Mouse (Mus musculus) CD4-positive, CD25-positive, alpha-beta regulatory T cell, adult 4 months (primary cell): ENCODE results near the gene Dnajc16. TPM values are rescaled to one million over a fixed set of nuclear protein-coding genes. Genes with fewer than 3 reads are reported as not detected.

ENCODE experiments used
- ATAC-seq: one replicate; pipeline ENCODE4 v1.8.0; 2017
- polyA plus RNA-seq, 2 experiments: library from polyadenylated mRNA; unstranded; fragments of 100-300 nt; shearing (Covaris generic); gene quantifications; one replicate each; pipeline ENCODE4 v1.2.1; 2017

The Dnajc16 gene
- 1 to 10 TPM; 3.4 to 4.3 TPM for polyA plus RNA-seq

DNA sequence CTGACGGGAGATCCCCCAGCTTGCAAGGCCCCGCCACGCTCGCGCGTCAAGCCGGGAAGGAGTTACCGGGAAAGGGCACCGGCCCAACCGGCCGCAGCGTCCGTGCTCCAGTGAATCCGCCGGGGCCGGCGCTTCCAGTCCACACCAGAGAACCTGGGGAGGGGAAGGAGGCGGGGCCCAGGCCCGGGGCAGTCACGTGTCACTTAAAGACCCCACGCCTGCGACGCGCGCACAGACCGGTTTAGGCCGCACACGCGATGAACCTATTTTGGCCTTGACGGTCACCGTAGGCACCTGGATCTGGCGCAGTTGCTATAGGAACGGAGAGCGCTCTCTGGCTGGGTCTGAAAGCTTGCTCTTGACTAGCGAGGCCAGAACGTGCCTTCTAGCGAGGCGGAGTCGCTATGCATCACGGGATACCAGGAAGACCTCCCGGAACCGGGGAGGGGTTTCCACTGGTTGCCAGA, at the start of gene Dnajc16:
Dnajc16 (minus strand) TSS at position 408 of the 467 bp plus-strand sequence.
- ATAC-seq: peak; percentile 83

DNA sequence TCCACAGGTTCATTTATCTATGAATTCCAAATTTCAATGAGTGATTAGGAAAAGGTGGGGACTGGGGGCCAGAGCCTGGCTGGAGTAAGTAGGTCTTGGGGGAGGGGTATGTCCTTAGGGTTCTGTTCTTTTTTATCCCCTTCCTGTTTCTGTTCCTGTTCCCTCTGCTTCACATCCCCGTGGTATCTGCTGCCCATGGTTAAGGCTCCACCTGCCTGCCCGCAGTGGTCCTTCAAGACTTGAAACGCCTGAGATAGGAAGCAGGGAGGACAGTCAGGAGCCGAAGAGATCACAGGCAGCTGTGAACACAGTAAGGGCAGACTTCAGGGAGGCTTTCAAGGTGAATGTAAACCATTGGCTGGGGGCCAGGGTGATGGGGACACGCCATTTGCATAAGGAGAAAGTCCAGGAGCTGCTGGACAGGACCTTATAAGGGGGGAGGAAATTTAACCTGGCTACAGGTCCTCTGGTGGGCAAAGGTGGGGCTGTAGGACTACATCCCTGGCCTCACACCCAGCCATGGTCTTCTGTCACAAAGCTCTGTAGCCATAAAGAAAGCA, 43.9 kb upstream of the Dnajc16 start:
- no peak for ATAC-seq

DNA sequence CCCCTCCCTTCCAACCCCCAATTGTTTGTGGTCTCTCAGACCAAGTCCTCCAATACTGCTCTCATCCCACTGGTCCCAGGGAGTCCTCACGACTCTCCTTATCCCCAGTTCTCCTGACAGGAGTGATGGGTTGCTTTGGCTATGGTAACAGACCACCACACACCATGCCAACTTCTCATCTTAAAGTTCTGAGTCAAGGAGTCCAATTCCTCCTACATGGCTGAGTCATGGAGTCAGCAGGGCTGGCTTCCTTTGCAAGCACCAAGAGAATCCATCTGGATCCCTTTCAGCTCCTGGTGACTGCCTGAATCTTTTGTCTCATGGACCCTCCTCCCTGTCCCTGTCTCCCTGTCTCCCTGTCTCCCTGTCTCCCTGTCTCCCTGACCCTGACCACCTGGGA, 43.2 kb upstream of the Dnajc16 start:
- ATAC-seq: no peak

DNA sequence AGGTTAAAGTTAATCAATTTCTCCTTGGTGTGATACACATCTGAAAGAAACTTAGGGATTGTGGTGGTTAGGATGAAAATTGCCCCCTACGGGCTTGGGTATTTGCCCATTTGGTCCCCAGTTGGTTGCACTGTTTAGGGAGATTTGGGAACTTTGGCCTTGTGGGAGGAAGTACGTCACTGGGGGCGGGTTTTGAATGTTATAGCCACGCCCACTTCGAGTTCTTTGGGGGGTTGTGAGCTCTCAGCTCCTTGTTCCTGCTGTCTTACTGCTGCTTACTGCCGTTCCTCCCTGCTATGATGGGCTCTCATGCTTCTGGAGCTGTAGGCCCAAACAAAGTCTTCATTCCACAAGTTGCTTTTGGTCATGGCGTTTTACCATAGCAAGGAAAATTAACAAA, 40.6 kb upstream of the Dnajc16 start:
- no peak for ATAC-seq

DNA sequence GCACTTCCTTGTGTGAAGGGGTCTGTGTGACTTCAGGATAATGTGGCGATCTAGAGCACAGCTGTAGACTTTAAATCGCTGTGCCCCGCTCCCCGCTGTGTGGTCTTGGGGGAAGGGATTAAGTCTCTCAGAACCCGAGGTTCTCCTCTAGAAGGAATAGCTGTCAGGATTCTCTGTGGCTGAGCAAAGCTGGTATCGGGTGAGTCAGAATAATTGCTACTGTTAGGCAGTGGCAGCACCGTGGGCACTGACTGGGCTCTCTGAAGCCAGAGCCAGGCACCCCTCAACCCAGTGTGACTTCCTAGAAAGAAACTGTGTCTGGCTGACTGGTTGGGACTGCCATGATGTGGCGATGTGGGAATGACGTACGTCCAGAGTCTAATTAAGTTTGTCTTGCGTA, 39.6 kb upstream of the Dnajc16 start:
- no peak for ATAC-seq

DNA sequence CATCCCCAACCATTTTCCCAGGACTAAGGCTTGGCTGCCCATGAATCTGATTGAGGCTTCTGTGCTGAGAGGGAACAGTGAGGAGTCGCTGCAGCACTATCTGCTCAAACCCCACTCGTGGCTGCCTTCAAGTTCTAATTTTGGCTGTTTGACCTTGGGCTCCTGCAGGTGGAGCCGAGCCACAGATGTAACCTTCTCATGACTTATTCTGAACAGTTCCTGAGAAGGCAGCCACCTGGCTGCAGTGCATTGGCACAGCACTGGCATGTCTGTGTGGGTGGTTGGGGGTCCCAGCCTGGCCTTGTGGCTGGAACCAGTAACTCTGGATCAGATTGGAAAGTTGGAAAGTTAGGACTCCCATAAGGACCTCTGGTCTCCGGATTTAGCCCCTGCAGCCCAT, 37.4 kb upstream of the Dnajc16 start:
- no peak for ATAC-seq

DNA sequence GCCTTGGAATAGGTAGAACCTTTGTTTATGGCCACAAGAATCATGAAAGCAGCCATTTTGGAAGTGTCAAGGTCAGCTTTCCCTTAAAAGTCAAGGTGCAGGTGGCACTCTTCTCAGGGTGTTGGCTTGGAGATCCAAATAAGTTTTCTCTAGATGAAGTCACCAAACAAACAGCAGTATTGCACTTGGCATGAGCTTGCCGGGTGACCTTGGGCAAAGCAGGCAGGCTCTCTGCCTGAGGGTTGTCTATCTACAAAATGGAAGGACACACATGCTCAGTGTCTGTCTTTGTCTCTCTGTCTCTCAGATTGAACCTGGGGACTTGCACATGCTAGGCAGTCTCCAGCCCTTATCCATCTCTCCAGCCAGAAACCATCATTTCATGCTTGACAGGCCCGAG, 36.7 kb upstream of the Dnajc16 start:
- no peak for ATAC-seq

DNA sequence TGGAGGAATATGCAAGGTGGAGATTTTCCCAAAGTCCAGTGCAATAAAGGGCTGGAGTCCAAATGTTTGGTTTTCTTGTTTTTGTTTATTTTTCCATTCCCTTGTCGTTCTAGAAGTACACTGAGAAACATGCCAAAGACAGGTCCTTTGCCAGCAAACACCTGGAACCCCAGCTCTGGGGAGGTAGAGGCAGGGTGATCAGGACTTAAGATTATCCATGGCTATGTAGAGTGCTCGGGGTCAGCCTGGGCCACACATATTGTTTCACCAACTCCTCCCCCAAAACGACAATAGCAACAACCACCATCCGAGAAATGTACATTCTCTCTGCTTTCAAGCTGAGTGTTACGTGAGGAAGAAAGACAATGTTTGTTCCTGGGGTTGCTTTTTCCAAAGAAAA, 35.3 kb upstream of the Dnajc16 start, which contains the start of gene Cela2a:
Cela2a (minus strand) TSS at position 101 of the 400 bp plus-strand sequence.
- no peak for ATAC-seq

DNA sequence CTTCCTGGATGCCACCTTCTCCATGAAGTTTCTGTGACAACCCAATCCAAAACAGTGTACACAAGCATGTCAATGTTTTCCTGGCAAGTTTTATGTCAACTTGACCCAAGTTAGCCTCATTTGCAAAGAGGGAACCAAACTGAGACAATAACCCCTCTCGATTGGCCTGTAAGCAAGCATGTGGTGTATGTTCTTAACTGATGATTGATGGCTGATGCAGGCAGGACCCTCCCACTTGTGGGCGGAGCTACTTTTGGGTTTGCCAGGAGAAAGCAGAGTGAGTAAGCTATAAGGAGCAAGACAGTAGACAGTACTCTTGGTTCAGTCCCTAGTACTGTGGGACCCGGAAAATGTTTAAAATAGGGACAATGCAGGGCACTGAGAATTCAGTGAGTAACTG, 32.2 kb upstream of the Dnajc16 start:
- ATAC-seq: no peak

DNA sequence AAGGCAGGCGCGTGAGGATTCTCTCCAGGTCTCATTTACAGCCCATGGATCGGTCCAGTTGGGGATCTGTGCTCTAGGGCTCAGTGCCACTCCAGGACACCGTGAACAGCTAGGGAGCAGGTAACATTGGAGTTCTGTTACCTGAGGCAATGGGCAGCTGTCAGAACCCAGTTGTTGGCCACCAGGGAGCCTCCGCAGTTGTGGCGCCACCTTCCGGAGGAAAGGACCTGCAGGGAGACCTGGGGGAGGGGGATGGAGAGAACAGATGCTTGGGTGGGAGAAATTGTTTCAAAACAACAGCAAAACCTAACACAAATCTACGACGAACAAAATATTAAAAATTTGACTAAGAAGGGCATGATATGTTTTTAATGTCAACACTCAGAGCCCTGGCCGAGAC, 31.4 kb upstream of the Dnajc16 start:
- no peak for ATAC-seq

DNA sequence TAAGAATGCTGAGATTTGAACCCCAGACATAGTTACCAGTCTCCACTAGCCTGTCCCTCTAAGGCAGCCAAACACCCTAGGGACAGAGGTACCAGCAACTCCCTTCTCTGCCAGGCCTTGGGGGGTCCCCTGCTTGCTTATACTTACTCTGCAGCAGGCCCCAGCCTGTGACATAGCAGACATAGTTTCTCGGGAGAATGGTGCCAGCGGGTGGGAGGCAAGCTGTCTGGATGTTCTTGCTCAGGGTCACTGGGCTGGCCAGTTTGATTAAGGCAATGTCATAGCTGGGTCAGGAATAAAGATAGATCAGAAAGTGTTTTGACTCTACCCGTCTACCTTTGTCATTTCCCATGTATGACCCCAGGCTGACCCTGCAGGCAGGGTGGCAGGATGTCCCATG, 30.4 kb upstream of the Dnajc16 start:
- ATAC-seq: no peak

DNA sequence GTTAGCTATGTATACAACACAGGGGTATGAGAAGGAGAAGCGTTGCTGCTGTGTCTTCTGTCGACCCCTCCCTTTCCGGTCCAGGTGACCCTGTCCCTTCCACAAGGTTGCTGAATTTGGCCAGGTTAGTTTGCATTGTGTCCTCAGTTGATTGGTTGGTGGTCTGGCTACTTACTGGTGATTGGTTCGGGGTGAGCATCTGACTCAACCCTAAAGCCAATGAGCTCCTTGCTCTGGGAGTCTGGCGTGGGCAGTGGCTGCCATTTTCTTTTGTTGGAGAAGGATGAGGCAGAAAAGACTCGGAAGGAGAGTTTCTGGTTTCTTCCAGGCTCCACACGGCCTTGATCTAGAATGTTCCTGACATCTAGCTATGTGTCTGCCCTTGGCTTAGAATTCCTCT, 28.6 kb upstream of the Dnajc16 start:
- ATAC-seq: no peak

DNA sequence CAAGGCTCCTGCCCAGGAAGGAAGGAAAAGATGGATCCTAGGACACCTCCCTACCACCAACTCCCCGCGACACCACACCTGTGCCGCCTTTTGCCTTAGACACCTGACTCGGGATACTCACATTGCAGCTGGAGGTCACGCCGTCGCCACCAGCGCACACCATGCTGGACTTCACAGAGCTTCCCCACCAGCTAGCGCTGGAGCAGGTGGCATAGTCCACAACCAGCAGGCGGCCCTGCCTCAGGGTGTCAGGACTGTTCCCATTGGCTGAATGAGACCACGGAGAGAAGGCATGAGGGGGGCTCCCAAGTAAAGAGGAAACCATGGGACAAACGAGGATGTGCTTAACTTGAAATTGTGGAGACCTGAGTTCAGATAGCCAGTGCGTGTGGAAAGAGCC, 28.1 kb upstream of the Dnajc16 start:
- ATAC-seq: no peak

DNA sequence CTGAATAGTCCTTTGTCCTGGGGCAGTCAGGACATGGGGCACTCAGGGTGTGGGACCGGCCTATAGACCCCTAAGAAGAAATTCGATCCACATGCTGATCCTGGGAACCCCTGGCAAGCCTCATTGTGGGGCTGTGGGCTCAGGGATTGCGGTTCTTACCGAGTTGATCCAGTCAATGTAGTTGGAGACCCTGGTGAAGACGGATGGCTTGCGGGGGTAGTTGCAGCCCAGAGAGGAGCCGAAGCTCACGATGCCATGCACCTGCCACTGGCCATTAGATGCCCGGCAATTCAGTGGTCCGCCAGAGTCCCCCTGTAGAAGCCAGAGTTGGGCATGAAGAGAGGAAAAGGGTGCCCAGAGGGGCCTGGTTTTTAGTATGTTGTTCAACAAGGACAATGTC, 27.0 kb upstream of the Dnajc16 start:
- ATAC-seq: no peak

DNA sequence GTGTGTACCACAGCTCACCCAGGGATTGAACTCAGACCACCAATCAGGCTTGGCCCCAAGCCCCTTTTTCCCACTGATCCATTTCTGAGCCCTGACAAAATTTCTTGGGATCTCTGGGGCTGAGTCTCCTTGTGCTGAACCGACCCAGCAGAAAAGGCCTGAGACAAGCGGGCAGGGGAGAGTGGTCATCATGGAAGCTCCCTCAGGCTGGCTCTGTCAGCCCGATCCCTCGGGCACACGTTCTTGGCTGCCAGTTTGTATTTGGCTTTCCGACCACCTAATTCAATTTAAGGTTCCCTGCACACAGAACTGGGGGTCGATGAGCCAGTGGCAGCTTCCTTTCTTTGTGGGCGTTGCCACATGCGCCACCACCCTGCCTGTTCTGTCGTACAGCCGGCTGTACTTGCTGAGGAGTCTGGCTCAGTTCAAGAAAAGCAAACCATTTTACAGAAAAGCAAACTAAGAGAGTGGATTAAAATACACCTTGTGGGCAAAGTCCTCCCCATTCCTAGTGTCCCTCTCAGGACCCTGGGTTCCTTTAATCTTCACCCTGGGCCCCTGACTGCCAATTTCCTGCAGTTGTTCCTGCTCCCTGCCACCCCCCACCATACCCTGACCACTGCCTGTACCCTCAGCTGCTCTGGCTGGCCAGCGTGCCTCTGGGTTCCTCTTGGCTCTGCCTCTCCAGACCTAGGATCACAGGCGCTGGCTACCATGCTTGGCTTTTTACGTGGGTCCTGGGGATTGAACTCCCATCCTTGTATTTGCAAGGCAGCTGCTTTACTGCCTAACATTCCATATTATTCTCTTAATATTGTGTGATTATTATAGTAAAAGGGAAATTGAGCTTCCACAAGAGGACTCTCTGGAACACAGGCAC, 26.3 kb upstream of the Dnajc16 start:
- no peak for ATAC-seq

DNA sequence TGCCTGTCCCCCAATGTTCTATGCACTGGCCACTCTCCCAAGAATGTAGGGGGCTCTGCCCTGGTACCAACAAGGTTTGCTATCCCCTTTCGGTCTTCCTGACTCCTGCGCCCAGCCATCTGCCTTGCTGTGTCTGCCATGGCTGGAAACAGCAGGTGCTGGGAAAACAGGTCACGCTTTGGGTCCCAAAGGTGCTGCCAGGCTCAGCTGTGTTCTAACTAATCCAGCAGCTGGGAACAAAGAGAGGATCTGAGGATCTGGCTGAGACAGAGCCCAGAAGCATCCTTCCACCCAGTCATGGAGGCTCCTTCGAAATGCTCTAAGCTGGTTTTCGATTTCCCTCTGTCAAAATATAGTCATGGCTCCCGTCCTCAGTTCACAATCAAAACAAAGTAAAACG, 25.5 kb upstream of the Dnajc16 start:
- no peak for ATAC-seq

DNA sequence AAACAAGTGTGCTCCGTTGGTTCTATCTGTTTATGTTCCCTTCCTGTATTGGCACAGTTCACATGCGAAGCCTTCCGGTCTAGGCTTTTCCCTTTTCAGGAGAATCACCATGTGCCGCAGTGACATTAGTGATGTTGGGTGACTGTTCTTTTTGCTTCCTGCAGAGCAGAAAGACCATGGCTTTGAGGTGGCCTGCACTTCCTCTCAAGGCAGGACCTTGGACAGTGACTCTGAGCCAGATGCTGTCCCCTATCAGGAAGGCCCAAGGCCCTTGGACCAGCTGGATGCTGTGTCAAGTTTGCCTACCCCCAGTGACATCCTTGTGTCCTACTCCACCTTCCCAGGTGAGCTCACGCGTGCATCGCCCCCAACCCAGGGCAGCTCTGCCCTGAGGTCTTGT, 20.6 kb upstream of the Dnajc16 start:
- ATAC-seq: no peak

DNA sequence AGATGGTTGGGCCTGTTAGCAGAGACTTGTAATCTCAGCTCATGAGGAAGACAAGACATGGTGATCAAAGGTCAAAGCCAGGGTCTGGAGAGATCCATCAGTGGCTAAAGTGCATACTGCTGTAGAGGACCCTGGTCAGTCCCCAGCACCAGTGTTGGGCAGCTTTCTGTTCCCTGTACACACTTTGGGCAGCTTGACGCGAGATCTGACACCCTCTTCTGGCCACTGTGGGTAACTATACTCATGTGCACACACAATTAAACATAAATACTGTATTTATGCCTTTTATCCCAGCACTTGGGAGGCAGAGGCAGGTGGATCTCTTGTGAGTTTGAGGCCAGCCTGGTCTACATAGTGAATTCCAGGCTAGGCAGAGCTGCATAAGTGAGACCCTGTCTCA, 20.2 kb upstream of the Dnajc16 start:
- ATAC-seq: no peak

DNA sequence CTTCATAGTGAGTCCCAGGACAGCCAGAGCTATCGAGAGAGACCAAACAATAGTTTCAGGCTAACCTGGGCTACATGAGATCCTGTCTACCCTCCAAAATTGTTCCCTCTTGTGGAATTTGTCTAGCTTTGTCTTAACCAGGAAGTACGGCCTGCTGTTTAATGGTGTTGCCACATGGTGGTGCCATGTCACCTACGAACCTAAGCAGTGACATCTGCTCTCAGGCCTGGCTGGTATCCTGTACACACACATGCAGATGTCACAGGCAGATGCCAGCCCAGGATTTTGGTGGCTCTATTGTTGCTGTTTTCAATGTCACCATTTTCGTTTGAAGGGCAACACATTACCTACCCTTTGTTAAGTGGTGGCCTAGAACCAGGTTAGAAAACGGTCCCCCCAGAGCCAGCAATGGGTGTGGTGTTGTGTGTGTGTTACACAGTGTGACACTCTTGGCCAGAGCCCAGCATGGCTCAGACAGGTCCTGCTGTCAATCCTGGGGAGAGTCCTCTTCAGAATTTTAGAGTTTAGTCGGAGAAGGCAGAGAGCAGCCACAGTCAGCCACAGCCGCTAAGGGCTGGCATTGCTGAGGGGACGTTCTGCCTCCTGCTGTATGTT, 19.2 kb upstream of the Dnajc16 start:
- peak; percentile 63 for ATAC-seq

DNA sequence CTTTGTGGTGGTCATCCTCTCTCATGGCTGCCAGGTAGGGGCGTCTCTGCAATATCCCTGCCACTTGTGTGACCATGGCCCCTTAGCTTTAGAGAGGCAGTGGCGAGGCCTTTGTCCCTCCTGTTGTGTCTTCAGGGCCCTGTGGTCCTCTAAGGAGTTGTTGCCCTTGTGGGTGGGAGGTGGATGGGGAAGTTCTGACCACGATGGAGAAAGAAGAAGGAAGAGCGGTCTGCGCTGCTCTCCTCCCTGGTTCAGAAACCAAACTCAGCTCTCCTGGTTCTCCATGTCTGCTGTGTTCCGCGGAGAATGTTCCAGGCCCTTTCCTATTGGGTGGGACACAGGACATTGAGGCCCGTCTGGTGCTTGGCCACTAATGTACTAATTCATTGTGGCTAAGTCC, 15.2 kb upstream of the Dnajc16 start:
- no peak for ATAC-seq

DNA sequence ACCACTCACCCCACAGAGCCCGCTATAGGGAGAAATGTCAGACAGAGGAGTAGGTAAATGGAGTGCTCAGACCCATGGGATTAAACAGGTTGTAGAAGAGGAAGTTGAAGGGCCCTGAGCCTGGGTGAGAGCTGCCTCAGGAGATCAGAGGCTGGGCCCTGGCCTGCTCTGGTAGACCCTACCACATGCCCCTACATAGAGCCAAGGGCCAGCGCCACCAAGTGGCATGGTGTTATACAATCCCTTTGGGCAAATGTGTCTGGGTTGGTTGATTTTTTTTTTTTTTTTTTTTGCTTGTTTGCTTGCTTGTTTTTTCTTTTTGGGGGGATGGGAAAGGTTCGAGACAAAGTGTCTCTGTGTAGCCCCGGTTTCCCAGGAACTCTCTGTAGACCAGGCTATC, 13.4 kb upstream of the Dnajc16 start:
- no peak for ATAC-seq

DNA sequence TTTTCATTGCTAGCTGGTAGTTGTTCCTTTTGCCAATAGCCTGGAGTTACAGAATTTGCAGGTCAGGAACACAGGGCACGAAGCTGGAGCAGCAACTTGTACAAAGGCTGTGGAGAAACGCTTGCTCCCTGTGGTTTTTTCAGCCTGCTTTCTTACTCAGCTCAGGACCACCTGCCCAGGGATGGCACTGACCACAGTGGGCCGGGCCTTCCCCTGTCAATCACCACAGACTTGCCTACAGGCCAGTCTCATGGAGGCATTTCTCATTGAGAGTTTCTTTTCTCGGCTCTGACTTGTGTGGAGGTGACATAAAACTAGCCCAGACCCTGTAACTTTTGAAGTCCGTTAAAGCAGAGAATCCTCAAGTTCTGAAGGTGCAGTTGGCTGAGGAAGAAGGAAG, 6.8 kb upstream of the Dnajc16 start:
- no peak for ATAC-seq

DNA sequence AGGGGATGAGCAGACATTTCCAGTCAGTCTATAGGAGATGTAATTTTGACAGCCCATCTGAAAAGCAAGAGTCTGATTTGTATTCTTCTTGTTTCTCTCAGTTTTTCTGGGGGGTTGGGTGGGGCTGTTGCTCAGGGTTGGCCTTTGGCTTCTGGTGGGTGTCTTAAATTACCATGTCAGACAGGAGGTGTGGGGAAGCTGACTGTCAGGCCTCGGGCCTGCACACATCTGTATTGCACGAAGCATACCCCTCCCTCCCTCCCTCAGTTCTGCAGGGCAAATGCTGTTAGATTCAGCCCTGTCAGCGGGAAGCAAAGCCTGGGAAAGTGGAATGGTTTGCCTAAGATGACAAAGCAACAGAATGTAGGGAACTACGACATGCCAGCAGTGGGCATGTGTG, 6.2 kb upstream of the Dnajc16 start:
- no peak for ATAC-seq

DNA sequence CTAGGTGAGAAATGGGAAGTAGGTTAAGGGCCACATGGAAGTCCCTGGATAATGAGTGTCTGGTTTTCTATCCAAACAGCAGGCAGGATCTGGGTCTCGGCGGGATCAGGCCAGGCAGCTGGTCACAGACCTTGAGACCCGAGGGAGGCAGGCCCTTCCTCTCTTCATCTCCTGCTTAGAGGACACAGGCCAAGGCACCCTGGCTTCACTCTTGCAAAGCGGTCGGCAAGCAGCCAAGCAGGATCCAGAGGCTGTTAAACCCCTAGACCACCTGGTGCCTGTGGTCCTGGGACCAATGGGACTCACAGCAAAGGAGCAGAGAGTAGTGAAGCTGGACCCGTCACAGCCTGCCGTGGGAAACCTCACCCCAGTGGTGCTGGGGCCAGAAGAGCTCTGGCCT, 5.6 kb upstream of the Dnajc16 start:
- no peak for ATAC-seq
